Mouse (Mus musculus) CH12.LX (cell line): ENCODE measurements around the gene Chd9. TPM values are rescaled to one million over a fixed set of nuclear protein-coding genes. Genes with fewer than 3 reads are reported as not detected.

Source experiments
- DNase-seq: peaks from one replicate; pipeline ENCODE4 v3.0.0-alpha.2; 2013; ENCODE audit errors: extremely low read depth
- H3K27ac ChIP-seq: 2 replicates; pipeline ENCODE4 v1.5.1; 2012; ENCODE audit warnings: low read depth, mild to moderate bottlenecking, control low read depth, moderate library complexity; ENCODE audit not compliant: insufficient read depth
- H3K27me3 ChIP-seq: replicated peaks from 2 replicates; pipeline ENCODE3; 2012; ENCODE audit warnings: inconsistent platforms
- H3K36me3 ChIP-seq, 2 experiments: replicated peaks in 1 of 2; 2 replicates each; pipeline versions ENCODE3 to v1.6.1; 2012; ENCODE audit warnings: inconsistent platforms in 1 of 2, low read length in 1 of 2, mild to moderate bottlenecking in 1 of 2, mixed read lengths in 1 of 2, moderate library complexity in 1 of 2; ENCODE audit not compliant: control insufficient read depth in 1 of 2, insufficient read depth in 1 of 2
- H3K4me1 ChIP-seq, 2 experiments: 2 replicates each; pipeline ENCODE4 v1.6.1; 2012; ENCODE audit warnings: inconsistent platforms in 1 of 2, moderate library complexity in 1 of 2; ENCODE audit not compliant: insufficient read depth in 2 of 2, control insufficient read depth in 1 of 2
- H3K4me2 ChIP-seq: 2 replicates; pipeline ENCODE4 v1.6.1; 2012; ENCODE audit warnings: low read depth, mild to moderate bottlenecking, control low read depth; ENCODE audit not compliant: poor library complexity, insufficient read depth, severe bottlenecking
- H3K4me3 ChIP-seq, 3 experiments: fragments of 150-350 bp in 1 of 3; sonication (generic) in 1 of 3; replicated peaks in 1 of 3; 2 replicates each; pipeline versions ENCODE3 to v1.5.1; 2011 to 2012; ENCODE audit warnings: low read depth in 2 of 3, low read length in 2 of 3, mild to moderate bottlenecking in 2 of 3, moderate library complexity in 2 of 3, control low read depth in 1 of 3, improper control_type of control experiment in 1 of 3, inconsistent platforms in 1 of 3, mixed read lengths in 1 of 3; ENCODE audit not compliant: poor library complexity in 1 of 3
- H3K79me2 ChIP-seq: replicated peaks from 2 replicates; pipeline ENCODE4 v1.6.1; 2012; ENCODE audit warnings: mild to moderate bottlenecking, moderate library complexity; ENCODE audit not compliant: control insufficient read depth, poor library complexity, insufficient read depth, severe bottlenecking; ENCODE audit errors: extremely low read depth
- H3K9ac ChIP-seq: 2 replicates; pipeline ENCODE4 v1.6.1; 2012; ENCODE audit warnings: low read depth, mild to moderate bottlenecking, control low read depth, moderate library complexity; ENCODE audit not compliant: insufficient read depth
- H3K9me3 ChIP-seq: replicated peaks from 2 replicates; pipeline ENCODE3; 2012; ENCODE audit warnings: low read length, inconsistent platforms, mixed read lengths
- CHD2 ChIP-seq: IDR thresholded peaks from 2 replicates; pipeline ENCODE4 v1.6.1; 2011; ENCODE audit warnings: low read length, improper control_type of control experiment
- IRF4 ChIP-seq: IDR thresholded peaks from 2 replicates; pipeline ENCODE4 v1.6.1; 2014; ENCODE audit warnings: low read depth, mild to moderate bottlenecking, inconsistent platforms, low read length, improper control_type of control experiment
- MAZ ChIP-seq: IDR thresholded peaks from 2 replicates; pipeline ENCODE4 v1.6.1; 2012; ENCODE audit warnings: low read depth, mild to moderate bottlenecking, inconsistent platforms, low read length, improper control_type of control experiment, moderate library complexity
- PAX5 ChIP-seq: IDR thresholded peaks from 2 replicates; pipeline ENCODE4 v1.6.1; 2012; ENCODE audit warnings: low read length, inconsistent platforms, mixed read lengths
- POLR2A ChIP-seq: IDR thresholded peaks from 2 replicates; pipeline ENCODE4 v1.6.1; 2011; ENCODE audit warnings: low read depth, mild to moderate bottlenecking, improper control_type of control experiment, low read length
- TBP ChIP-seq: conservative IDR thresholded peaks from 2 replicates; pipeline ENCODE4 v1.6.1; 2011; ENCODE audit warnings: low read depth, low read length, improper control_type of control experiment
- TCF12 ChIP-seq: IDR thresholded peaks from 2 replicates; pipeline ENCODE4 v1.6.1; 2014; ENCODE audit warnings: low read depth, mild to moderate bottlenecking, inconsistent platforms, low read length, improper control_type of control experiment
- UBTF ChIP-seq: IDR thresholded peaks from 2 replicates; pipeline ENCODE4 v1.6.1; 2012; ENCODE audit warnings: low read depth, mild to moderate bottlenecking, inconsistent platforms, low read length, improper control_type of control experiment, moderate library complexity
- ZKSCAN1 ChIP-seq: IDR thresholded peaks from 2 replicates; pipeline ENCODE4 v1.6.1; 2012; ENCODE audit warnings: low read depth, inconsistent platforms, low read length, improper control_type of control experiment, borderline replicate concordance
- dilution Hi-C: fragments of 300-500 bp; cut with MboI; formaldehyde crosslinking; loops from 2 replicates; pipeline ENCODE4 v1.14.3; 2020; ENCODE audit warnings: low sequenced_read_pairs; ENCODE audit not compliant: extremely low pct_unique_long_range_greater_than_20kb, extremely low pct_ligation_motif_present
- in situ Hi-C: fragments of 300-500 bp; cut with MboI; formaldehyde crosslinking; loops from 3 replicates; pipeline ENCODE4 v1.14.3; 2019; ENCODE audit warnings: low sequenced_read_pairs, low pct_ligation_motif_present, low pct_unique_long_range_greater_than_20kb, mixed read lengths
- polyA plus RNA-seq: library from polyadenylated mRNA; unstranded; fragments of >175 nt; gene quantifications from 2 replicates; pipeline ENCODE4 v1.2.1, GENCODE M21; 2012; ENCODE audit warnings: low read depth; ENCODE audit not compliant: insufficient read length
- total RNA-seq, 2 experiments: library from RNA; depleted of rRNA; stranded (reverse); fragments of 300-350 nt in 1 of 2; fragments of >200 nt in 1 of 2; gene quantifications; 2 replicates each; pipeline ENCODE4 v1.2.3; 2012 to 2014

Gene Chd9
- total and polyA plus RNA-seq, 3 experiments: 12.7 to 188 (median 15.1) TPM

DNA sequence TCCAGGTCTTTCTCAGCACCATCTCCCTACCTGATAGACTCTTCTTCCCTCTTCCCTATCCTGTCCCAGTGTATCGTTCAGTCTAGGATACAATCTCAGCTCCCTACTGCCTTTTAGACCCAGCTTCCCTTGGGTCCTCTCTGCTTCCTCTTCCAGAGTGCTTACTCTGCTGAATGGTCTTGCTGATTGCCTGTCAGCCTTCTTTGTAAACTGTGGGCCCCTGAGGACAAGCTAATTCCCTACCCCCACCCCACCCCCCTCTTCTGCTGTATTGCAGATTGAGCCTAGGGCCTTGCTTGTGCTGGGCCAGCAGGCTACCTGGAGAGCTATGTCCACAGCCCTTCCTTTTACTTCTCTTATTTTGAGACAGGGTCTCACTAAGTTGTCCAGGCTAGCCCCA is 28.8 kb downstream of the Chd9 start:
- no peak for DNase-seq
- dilution Hi-C loops: no loop called here
- in situ Hi-C loops: no loop called here
- H3K36me3 ChIP-seq: peaks cover 7 to 31% of the 10 kb centered on the region in 2 experiments
- no peak for TF ChIP-seq POLR2A
- TF ChIP-seq PAX5: no peak
- no peak for TF ChIP-seq CHD2
- TF ChIP-seq, all 38 proteins: peak for 0
- 0 out of 2 replicates have a peak, but pooled peaks cover 2% of the 10 kb centered on the region for H3K79me2 ChIP-seq
- H3K4me3 ChIP-seq: no peak overlapping the region
- no peaks in the 10 kb centered on the region for H3K27me3 ChIP-seq
- no peak overlapping the region for H3K9ac ChIP-seq
- peaks cover 10 to 29% of the 10 kb centered on the region in 2 experiments for H3K4me1 ChIP-seq
- no peak overlapping the region for H3K4me2 ChIP-seq
- H3K9me3 ChIP-seq: peaks cover 2% of the 10 kb centered on the region
- no peak overlapping the region for H3K27ac ChIP-seq

DNA sequence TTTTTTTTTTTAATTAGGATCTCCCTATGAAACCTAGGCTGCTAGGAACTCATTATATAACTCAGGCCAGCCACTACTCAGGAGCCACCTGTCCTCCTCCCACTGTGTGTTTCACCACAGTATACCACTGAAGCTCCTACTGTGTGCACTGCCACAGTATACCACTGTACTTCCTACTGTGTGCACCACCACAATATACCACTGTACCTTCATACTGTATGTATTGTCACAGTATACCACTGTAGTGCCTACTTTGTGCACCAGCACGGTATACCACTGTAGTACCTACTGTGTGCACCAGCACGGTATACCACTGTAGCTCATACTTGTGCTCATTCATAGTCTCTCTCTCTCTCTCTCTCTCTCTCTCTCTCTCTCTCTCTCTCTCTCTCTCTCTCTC is 29.9 kb downstream of the Chd9 start:
- no peak for DNase-seq
- H3K4me3 ChIP-seq: no peak overlapping the region
- in situ Hi-C loops (no loop called here), dilution Hi-C loops (no loop called here)
- no peak for TF ChIP-seq UBTF
- TF ChIP-seq TBP: no peak
- peak; percentile 85 for TF ChIP-seq ZKSCAN1
- H3K79me2 ChIP-seq: 0 out of 2 replicates have a peak, but pooled peaks cover 2% of the 10 kb centered on the region
- peaks cover 14 to 37% of the 10 kb centered on the region in 2 experiments for H3K4me1 ChIP-seq
- no peaks in the 10 kb centered on the region for H3K27me3 ChIP-seq
- no peak overlapping the region for H3K4me2 ChIP-seq
- peaks cover 3 to 25% of the 10 kb centered on the region in 2 experiments for H3K36me3 ChIP-seq
- H3K9me3 ChIP-seq: no peaks in the 10 kb centered on the region
- H3K9ac ChIP-seq: no peak overlapping the region
- H3K27ac ChIP-seq: no peak overlapping the region

DNA sequence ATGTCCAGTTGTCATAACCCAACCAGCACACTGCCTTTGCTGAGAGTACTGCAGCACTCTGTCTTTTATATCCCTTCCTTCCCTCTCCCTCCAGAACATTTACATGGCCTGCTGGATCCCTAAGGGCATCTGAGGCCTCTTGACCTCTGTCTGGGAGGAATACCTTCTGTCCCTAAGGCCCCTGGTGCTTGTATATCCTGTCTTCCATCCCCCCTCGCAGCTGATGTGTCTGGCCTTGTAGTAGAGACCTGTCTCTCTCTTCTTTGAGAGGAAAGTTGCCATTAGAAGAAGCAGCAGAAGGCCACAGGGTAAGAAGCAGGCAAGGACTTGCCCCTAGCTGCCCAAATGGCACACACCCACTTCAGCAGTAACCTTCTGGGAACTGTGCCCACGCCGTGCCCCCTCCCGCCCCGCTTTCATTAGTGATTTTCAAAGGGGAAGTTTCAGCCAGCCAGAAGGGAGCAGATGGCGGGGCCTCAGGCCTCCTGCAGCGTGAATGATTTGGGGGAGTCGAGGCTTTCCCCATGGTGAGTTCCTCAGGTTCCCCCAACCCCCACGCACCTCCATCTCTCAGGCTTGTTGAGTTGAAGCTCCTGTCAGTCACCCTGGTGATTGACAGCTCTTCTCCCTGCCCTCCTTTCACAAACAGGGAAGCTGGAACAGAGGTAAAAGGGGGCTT is 33.3 kb downstream of the Chd9 start:
- in situ Hi-C loops: no loop called here
- peaks cover 3 to 15% of the 10 kb centered on the region in 2 experiments for H3K36me3 ChIP-seq

More for the DNA sequence above, 33.3 kb downstream of the Chd9 start:
- H3K79me2 ChIP-seq: 0 out of 2 replicates have a peak, but pooled peaks cover 2% of the 10 kb centered on the region
- H3K9ac ChIP-seq: peak overlapping the region; percentile 53; the same call in 1 of the 2 replicates
- peak overlapping the region; percentile 28; the same call in 1 of the 2 replicates for H3K27ac ChIP-seq
- peaks cover 14 to 31% of the 10 kb centered on the region in 2 experiments for H3K4me1 ChIP-seq
- H3K4me3 ChIP-seq: no peak overlapping the region
- no peaks in the 10 kb centered on the region for H3K9me3 ChIP-seq
- TF ChIP-seq TCF12 (0 out of 2 replicates have a peak, but pooled peaks have one; percentile 21), IRF4 (peak; percentile 26; the same call in 1 of the 2 replicates), MAZ (no peak)
- no peak for DNase-seq
- H3K27me3 ChIP-seq: no peaks in the 10 kb centered on the region
- dilution Hi-C loops: no loop called here
- H3K4me2 ChIP-seq: peak overlapping the region; percentile 67
